Mouse (Mus musculus) CD4-positive, CD25-positive, alpha-beta regulatory T cell, adult 9 weeks (primary cell): Measurements from ENCODE around the gene Npl. TPM values are rescaled to one million over a fixed set of nuclear protein-coding genes. Genes with fewer than 3 reads are reported as not detected.

Source experiments
- polyA plus RNA-seq: library from polyadenylated mRNA; unstranded; fragments of 100-300 nt; shearing (Covaris generic); gene quantifications from one replicate; pipeline ENCODE4 v1.2.1, GENCODE M21; 2017

Npl gene
- polyA plus RNA-seq, result not detected

GRCm38 (mm10) chr1:153549536-153550199, at the start of gene Npl:
TSS of gene Npl (minus strand) at chr1:153550045.

GRCm38 (mm10) chr1:153487500-153487879, 62.4 kb downstream of the Npl start, which contains the start of gene Dhx9:
TSS of gene Dhx9 (minus strand) at chr1:153487660.

Other genes with a start within 250 kb of the Npl start
- 3.3 TPM for gene Lamc1, start 217.3 kb downstream of the Npl start, polyA plus RNA-seq
- not detected for gene Shcbp1l, start 124.9 kb downstream of the Npl start, polyA plus RNA-seq
- 55.2 TPM for gene Dhx9, start 62.4 kb downstream of the Npl start, polyA plus RNA-seq
- 0.14 TPM for gene Rgs8, start 103.0 kb upstream of the Npl start, polyA plus RNA-seq
- 44.4 TPM for gene Rgs16, start 190.3 kb upstream of the Npl start, polyA plus RNA-seq
- gene Rnasel, start 199.4 kb upstream of the Npl start, polyA plus RNA-seq, result 36.3 TPM